13 mouse cellular contexts compared by ENCODE assay signal in the genomic region with DNA sequence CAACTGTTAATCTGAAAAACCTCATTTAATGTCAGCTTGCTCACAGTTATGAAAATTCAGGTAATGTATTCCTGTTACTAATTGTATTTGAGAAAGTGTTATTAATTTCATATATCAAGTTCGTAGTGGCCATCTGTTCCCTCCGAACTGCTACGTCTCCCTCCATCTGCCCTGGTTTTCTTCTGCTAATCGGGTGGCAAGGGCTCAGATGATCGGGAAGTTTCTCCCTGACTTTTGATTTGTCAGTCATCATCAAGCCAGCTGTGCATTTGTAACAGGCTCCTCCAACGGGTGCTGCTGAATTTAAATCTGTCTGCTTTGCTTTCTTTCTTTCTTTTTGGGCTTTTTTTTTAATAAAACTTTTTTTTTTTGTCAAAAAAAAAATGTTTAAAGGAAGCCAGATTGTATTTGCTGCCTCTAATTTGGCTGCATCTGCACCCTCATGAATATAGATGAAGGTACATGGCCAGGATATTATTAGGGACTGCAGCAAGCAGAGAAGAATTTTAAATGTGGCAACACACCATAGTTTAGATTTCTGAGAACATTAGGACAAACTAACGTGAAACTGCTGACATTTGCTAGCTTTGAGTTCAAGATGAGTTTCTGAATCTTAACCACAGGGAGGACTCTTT.
A peak's percentile ranks its signal among the peaks of the same experiment; 100 is the strongest.
DNase-seq lines count a peak whose midpoint lies in the region; ATAC-seq and TF ChIP-seq lines count a peak whose summit lies in the region.
"Had no signal": no experiment of that assay in that cellular context is flagged by ENCODE, and none has a peak within 500 bp of the region (broad histone marks: within the 10 kb centered on the region; RNA-seq: fewer than 3 reads in every experiment).

No protein-coding gene starts in this region.

- H3K36me3 ChIP-seq in forebrain, postnatal 0 days (ENCODE audit: insufficient read depth): no peaks in the 10 kb centered on the region
- H3K36me3 ChIP-seq: embryonic facial prominence, embryonic 12.5 days; hindbrain, embryonic 15.5 days; liver, embryonic 15.5 days; neural tube, embryonic 13.5 days had no signal

- no peak overlapping the region for H3K4me2 ChIP-seq in forebrain, postnatal 0 days (ENCODE audit: low read depth)
- H3K4me2 ChIP-seq: embryonic facial prominence, embryonic 12.5 days; hindbrain, embryonic 15.5 days; liver, embryonic 15.5 days; neural tube, embryonic 13.5 days had no signal

- ATAC-seq in forebrain, postnatal 0 days: peak; percentile 59
- no peak for ATAC-seq in erythroid progenitor cell, adult 5-6 weeks (replicated peaks; ENCODE audit: low FRiP score, poor library complexity, severe bottlenecking)

- no peak overlapping the region for H3K27ac ChIP-seq in forebrain, postnatal 0 days (ENCODE audit: low read depth, low read length)
- H3K27ac ChIP-seq: embryonic facial prominence, embryonic 12.5 days; hindbrain, embryonic 15.5 days; liver, embryonic 15.5 days had no signal

- peak; percentile 15 for DNase-seq in layer of hippocampus, adult 11-12 months (ENCODE audit: low spot score)
- DNase-seq in layer of hippocampus, postnatal 25 days (ENCODE audit: extremely low spot score in 1 of 2, low spot score in 1 of 2): no peak
- DNase-seq in forebrain, postnatal 0 days: peak; percentile 58
- DNase-seq in layer of hippocampus, adult 9-11 months: peak; percentile 52
- DNase-seq in retina, postnatal 1 day: peak; percentile 46
- DNase-seq in kidney, postnatal 14 days: no peak
- DNase-seq: kidney, adult 9 months; spleen, adult 18-20 months had no signal

- H3K27me3 ChIP-seq in forebrain, postnatal 0 days (ENCODE audit: insufficient read depth, low read length): no peaks in the 10 kb centered on the region
- H3K27me3 ChIP-seq: embryonic facial prominence, embryonic 12.5 days; hindbrain, embryonic 15.5 days; liver, embryonic 15.5 days; neural tube, embryonic 13.5 days had no signal

- no peaks in the 10 kb centered on the region for H3K9me3 ChIP-seq in forebrain, postnatal 0 days (ENCODE audit: low read length)
- H3K9me3 ChIP-seq: embryonic facial prominence, embryonic 12.5 days; hindbrain, embryonic 15.5 days; liver, embryonic 15.5 days; neural tube, embryonic 13.5 days had no signal

- no peak for TF ChIP-seq CTCF in forebrain, postnatal 0 days (IDR thresholded peaks at IDR 0.05; ENCODE audit: low read depth)

- no peak overlapping the region for H3K9ac ChIP-seq in forebrain, postnatal 0 days
- H3K9ac ChIP-seq: embryonic facial prominence, embryonic 12.5 days; hindbrain, embryonic 15.5 days; liver, embryonic 15.5 days; neural tube, embryonic 13.5 days had no signal

- H3K4me3 ChIP-seq in forebrain, postnatal 0 days (ENCODE audit: low read depth, low read length): no peak overlapping the region
- H3K4me3 ChIP-seq: embryonic facial prominence, embryonic 12.5 days; hindbrain, embryonic 15.5 days; liver, embryonic 15.5 days; neural tube, embryonic 13.5 days had no signal

- 16% methylated on average over 7 of the region's 7 CpGs for WGBS in forebrain, postnatal 0 days

- 0 out of 2 replicates have a peak, but pooled peaks cover 4% of the 10 kb centered on the region for H3K4me1 ChIP-seq in forebrain, postnatal 0 days (ENCODE audit: insufficient read depth)
- H3K4me1 ChIP-seq: liver, embryonic 15.5 days had no signal

Comparison
In these comparisons a context has a peak if more than half of its experiments do, and no peak if none do; other contexts are left out.
1. DNase-seq: peak in layer of hippocampus, adult 11-12 months (single experiment), forebrain, postnatal 0 days (single experiment), layer of hippocampus, adult 9-11 months (single experiment) and retina, postnatal 1 day (single experiment); none in layer of hippocampus, postnatal 25 days (0 of 2) and kidney, postnatal 14 days (single experiment).